Mouse (Mus musculus) heart, embryonic 16.5 days (tissue): ENCODE results near the gene Syn3. TPM values are rescaled to one million over a fixed set of nuclear protein-coding genes. Genes with fewer than 3 reads are reported as not detected.
"Not testable (repeated sequence)": the region's sequence is repeated elsewhere in the genome, so short reads cannot be mapped to it uniquely, and the experiment has no call there.

ENCODE experiments used
- ATAC-seq: fragments of 200-750 bp; cut with Nextera tagmentation; replicated peaks from 2 replicates; pipeline ENCODE4 v1.8.0; 2017; ENCODE audit warnings: moderate number of reproducible peaks; ENCODE audit not compliant: insufficient read depth, low FRiP score; ENCODE audit errors: extremely low read depth
- H3K27ac ChIP-seq: fragments of 300-500 bp; sonication (generic); 2 replicates; pipeline ENCODE4 v1.5.1; 2014; ENCODE audit warnings: mild to moderate bottlenecking, low read length, control low read depth, moderate library complexity
- H3K27me3 ChIP-seq: fragments of 300-500 bp; sonication (generic); 2 replicates; pipeline ENCODE4 v1.6.1; 2014; ENCODE audit warnings: low read length, mixed read lengths; ENCODE audit not compliant: control insufficient read depth, insufficient read depth
- H3K36me3 ChIP-seq: fragments of 300-500 bp; sonication (generic); 2 replicates; pipeline ENCODE4 v1.6.1; 2014; ENCODE audit not compliant: control insufficient read depth, insufficient read depth
- H3K4me1 ChIP-seq: fragments of 300-500 bp; sonication (generic); 2 replicates; pipeline ENCODE4 v1.6.1; 2014; ENCODE audit warnings: low read length, mixed read lengths; ENCODE audit not compliant: control insufficient read depth, insufficient read depth
- H3K4me2 ChIP-seq: fragments of 300-500 bp; sonication (generic); 2 replicates; pipeline ENCODE4 v1.6.1; 2014; ENCODE audit warnings: low read depth, mild to moderate bottlenecking, control low read depth, low read length
- H3K4me3 ChIP-seq: fragments of 300-500 bp; sonication (generic); 2 replicates; pipeline ENCODE4 v1.5.1; 2014; ENCODE audit warnings: mild to moderate bottlenecking, control low read depth, low read length
- H3K9ac ChIP-seq: fragments of 300-500 bp; sonication (generic); 2 replicates; pipeline ENCODE4 v1.6.1; 2014; ENCODE audit warnings: low read length, control low read depth
- H3K9me3 ChIP-seq: fragments of 300-500 bp; sonication (generic); replicated peaks from 2 replicates; pipeline ENCODE4 v1.6.1; 2016; ENCODE audit warnings: low read length; ENCODE audit not compliant: control insufficient read depth
- WGBS: fragments of 180-500 bp; shearing (Covaris S2); extraction: QIAGEN DNeasy Blood & Tissue Kit; methylation state at CpG from one replicate; pipeline ENCODE4 v1.1.7; 2014; 5-methylcytosine and 5-hydroxymethylcytosine counted together
- polyA plus RNA-seq: library from polyadenylated mRNA; unstranded; fragments of >200 nt; fragmentation: Nextera tagmentation; extraction: Ambion mirVana; gene quantifications from 2 replicates; pipeline ENCODE4 v1.2.1, GENCODE M21; 2015

The Syn3 gene
- polyA plus RNA-seq: 0.68 and 1.3 TPM in 2 replicates

- peak within 1 kb of the TSS; percentile 86 for H3K4me2 ChIP-seq
- H3K27ac ChIP-seq: peak within 1 kb of the TSS; percentile 56
- H3K9me3 ChIP-seq: no peaks in the 10 kb centered on the region
- H3K4me3 ChIP-seq: peak within 1 kb of the TSS; percentile 64
- peak; percentile 98 for ATAC-seq
- no peaks in the 10 kb centered on the region for H3K36me3 ChIP-seq
- WGBS: under 1% methylated on average over 21 of the region's 21 CpGs
- H3K27me3 ChIP-seq: peaks cover 4% of the 10 kb centered on the region; the same call in 1 of the 2 replicates
- peaks cover 7% of the 10 kb centered on the region for H3K4me1 ChIP-seq
- peak within 1 kb of the TSS; percentile 78 for H3K9ac ChIP-seq
Observed at GRCm38 (mm10) chr10:86498673-86499391, at the start of gene Syn3. Syn3 (minus strand) TSS chr10:86498896.

DNA sequence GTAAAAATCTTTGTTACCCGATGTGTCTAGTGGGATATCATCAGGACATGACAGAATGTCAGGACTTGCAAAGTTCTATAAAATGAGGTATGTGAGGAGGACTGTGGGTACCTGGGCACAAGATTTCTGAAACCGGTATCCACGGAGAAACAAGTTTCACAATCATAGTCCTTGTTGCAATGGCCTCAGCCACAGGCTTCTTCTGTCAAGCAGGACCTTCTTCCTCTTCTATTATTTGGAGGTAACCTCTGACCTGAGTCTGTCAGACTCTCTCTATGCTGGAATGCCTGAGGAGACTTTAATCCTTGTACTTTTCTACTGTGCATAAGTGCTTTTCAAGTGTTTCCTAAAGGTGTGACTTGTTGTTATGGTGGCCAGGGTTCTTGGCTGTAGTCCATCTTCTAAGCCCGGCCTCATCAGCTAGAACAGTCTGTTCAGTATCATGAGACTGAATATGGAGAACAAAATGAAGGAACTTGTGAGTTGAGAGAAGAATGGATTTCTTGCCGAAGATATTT, 27.7 kb upstream of the Syn3 start:
- not testable (repeated sequence) for H3K4me1 ChIP-seq, H3K27ac ChIP-seq, H3K9ac ChIP-seq, H3K4me3 ChIP-seq, H3K9me3 ChIP-seq, H3K27me3 ChIP-seq, H3K4me2 ChIP-seq, ATAC-seq, H3K36me3 ChIP-seq
- 76% methylated on average over 3 of the region's 5 CpGs for WGBS

DNA sequence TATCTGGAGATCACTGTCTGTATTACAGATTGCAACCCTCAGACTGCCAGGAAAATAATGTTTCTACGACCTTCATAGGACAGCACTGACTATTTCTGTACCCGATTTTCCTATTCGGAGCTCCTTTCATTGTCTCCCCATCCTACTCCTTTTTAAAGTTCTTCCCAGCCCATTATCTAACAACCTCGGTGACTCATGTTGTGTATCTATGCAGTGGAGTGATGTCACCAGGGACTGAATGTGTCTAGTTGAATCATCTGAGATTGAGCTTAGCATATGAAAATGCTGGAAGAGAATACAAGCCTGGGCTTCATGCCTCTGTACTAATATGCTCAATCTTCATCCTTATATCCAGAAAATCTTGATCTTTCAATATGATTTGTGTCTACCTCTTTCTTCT, 15.1 kb upstream of the Syn3 start:
- 69% methylated on average over 4 of the region's 4 CpGs for WGBS
- Histone ChIP-seq H3K4me1 (no peaks in the 10 kb centered on the region), H3K4me2 (no peak overlapping the region), H3K36me3 (no peaks in the 10 kb centered on the region), H3K27ac (no peak overlapping the region), H3K27me3 (no peaks in the 10 kb centered on the region), H3K9ac (no peak overlapping the region), H3K4me3 (no peak overlapping the region), H3K9me3 (no peaks in the 10 kb centered on the region)
- no peak for ATAC-seq

DNA sequence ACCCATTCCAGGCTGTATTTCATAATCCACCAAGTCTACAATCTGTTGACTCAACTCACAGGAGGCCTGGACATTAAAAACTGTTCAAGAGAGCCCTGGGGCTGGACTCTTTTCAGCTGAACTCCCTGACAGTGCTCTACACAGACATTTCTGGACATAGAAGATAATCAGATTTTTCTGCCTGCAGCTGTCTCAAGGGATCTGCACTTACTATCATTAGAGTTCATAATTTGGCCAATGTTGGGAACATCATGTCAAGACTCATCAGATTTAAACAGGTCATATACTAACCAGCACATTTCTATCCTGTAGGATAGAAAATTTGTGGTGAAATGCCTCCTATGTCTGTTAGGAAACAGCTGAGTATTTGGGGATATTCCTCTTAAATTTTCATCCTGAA, 12.2 kb upstream of the Syn3 start:
- Histone ChIP-seq H3K4me2 (no peak overlapping the region), H3K27ac (no peak overlapping the region), H3K27me3 (no peaks in the 10 kb centered on the region), H3K9me3 (no peaks in the 10 kb centered on the region), H3K4me1 (no peaks in the 10 kb centered on the region), H3K9ac (no peak overlapping the region), H3K4me3 (no peak overlapping the region), H3K36me3 (no peaks in the 10 kb centered on the region)
- no peak for ATAC-seq

- 69% methylated on average over 2 of the region's 2 CpGs for WGBS
- H3K36me3 ChIP-seq: no peaks in the 10 kb centered on the region
- H3K27ac ChIP-seq: no peak overlapping the region
- H3K9ac ChIP-seq: no peak overlapping the region
- H3K4me1 ChIP-seq: peaks cover 7% of the 10 kb centered on the region
- no peaks in the 10 kb centered on the region for H3K9me3 ChIP-seq
- peaks cover 4% of the 10 kb centered on the region; the same call in 1 of the 2 replicates for H3K27me3 ChIP-seq
- no peak for ATAC-seq
- no peak overlapping the region for H3K4me2 ChIP-seq
- H3K4me3 ChIP-seq: no peak overlapping the region
Observed at GRCm38 (mm10) chr10:86502063-86502462, 3.4 kb upstream of the Syn3 start.

DNA sequence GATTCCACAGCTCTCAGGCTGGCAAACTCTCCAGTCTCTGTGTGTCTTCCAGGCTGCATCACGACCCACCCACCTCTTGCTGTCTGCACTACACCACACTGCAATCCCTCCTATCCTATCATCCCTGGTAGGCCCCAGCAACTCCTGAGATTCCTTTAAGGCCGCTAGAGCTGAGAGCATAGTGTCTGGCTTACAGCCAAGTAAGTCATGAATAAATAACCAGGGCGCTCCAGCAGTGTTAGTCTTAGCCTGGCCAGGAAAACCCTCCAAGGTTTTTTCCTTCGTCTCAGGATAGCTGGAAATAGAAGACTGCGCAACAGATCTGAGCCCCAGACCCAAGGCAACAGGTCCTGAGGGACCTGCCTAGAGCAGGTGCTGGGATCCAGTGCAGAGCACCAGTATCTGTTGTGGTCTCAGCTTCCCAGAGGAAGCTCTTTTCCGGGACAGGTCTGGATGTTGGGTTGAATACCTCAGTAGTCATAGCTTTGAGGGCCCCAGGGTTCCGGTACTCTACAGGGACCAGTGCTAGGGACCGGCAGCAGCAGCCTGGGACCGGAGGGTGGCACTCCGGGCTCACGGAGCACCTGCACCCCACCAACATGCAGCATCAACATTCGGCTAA, 534 bp downstream of the Syn3 start:
- WGBS: 3% methylated on average over 12 of the region's 12 CpGs
- H3K9ac ChIP-seq: peak overlapping the region; percentile 78
- ATAC-seq: peak; percentile 58
- H3K4me3 ChIP-seq: peak overlapping the region; percentile 64
- peak overlapping the region; percentile 86 for H3K4me2 ChIP-seq
- H3K27ac ChIP-seq: peak overlapping the region; percentile 56
- no peaks in the 10 kb centered on the region for H3K9me3 ChIP-seq
- no peaks in the 10 kb centered on the region for H3K36me3 ChIP-seq
- peaks cover 7% of the 10 kb centered on the region for H3K4me1 ChIP-seq
- peaks cover 4% of the 10 kb centered on the region; the same call in 1 of the 2 replicates for H3K27me3 ChIP-seq

GRCm38 (mm10) chr10:86495851-86496250, 2.8 kb downstream of the Syn3 start:
- Histone ChIP-seq H3K9ac (no peak overlapping the region), H3K27me3 (peaks cover 4% of the 10 kb centered on the region; the same call in 1 of the 2 replicates), H3K27ac (no peak overlapping the region), H3K9me3 (no peaks in the 10 kb centered on the region), H3K4me2 (no peak overlapping the region), H3K4me3 (no peak overlapping the region), H3K36me3 (no peaks in the 10 kb centered on the region), H3K4me1 (peaks cover 7% of the 10 kb centered on the region)
- ATAC-seq: no peak
- WGBS: 92% methylated on average over 2 of the region's 2 CpGs

- no peak overlapping the region for H3K9ac ChIP-seq
- ATAC-seq: no peak
- WGBS: 74% methylated on average over 5 of the region's 5 CpGs
Observed at GRCm38 (mm10) chr10:86493140-86493539, 5.6 kb downstream of the Syn3 start.

More at GRCm38 (mm10) chr10:86493140-86493539, 5.6 kb downstream of the Syn3 start:
- Histone ChIP-seq H3K4me2 (no peak overlapping the region), H3K4me3 (no peak overlapping the region), H3K27me3 (no peaks in the 10 kb centered on the region), H3K4me1 (peaks cover 7% of the 10 kb centered on the region), H3K36me3 (no peaks in the 10 kb centered on the region), H3K27ac (no peak overlapping the region), H3K9me3 (no peaks in the 10 kb centered on the region)
